Mouse (Mus musculus): ENCODE measurements around the gene Igsf9.
A peak's percentile ranks its signal among the peaks of the same experiment; 100 is the strongest.

The Igsf9 gene

DNA sequence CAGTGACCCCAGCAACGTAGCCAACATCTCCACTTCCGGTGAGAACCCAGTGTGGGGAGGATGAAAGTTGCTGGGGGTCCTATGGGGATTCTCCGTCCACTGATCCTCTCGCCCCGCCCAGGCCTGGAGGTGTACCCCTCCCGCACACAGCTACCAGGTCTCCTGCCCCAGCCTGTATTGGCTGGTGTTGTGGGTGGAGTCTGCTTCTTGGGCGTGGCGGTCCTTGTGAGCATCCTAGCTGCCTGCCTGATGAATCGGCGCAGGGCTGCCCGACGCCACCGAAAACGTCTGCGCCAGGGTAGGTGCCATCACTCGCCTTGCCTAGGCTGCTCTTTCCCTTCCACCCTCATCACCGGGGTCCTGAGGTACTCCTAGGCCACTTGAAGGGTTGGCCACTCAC is 14.4 kb downstream of the Igsf9 start:
- no peak for DNase-seq (ENCODE audit: low spot score)

DNA sequence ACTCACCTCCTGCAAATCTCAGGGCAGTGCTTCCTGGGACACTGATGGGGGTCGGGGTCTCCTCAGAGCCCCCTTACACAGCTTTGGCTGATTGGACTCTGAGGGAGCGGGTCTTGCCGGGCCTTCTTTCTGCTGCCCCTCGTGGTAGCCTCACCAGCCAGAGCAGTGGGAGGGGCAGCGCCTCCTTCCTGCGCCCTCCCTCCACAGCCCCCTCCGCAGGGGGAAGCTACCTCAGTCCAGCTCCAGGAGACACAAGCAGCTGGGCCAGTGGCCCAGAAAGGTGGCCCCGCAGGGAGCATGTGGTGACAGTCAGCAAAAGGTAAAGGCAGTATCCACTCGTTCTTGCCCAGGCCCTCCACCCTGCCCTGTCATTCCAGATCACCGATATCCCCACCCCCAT is 15.8 kb downstream of the Igsf9 start:
- DNase-seq (ENCODE audit: low spot score): no peak

DNA sequence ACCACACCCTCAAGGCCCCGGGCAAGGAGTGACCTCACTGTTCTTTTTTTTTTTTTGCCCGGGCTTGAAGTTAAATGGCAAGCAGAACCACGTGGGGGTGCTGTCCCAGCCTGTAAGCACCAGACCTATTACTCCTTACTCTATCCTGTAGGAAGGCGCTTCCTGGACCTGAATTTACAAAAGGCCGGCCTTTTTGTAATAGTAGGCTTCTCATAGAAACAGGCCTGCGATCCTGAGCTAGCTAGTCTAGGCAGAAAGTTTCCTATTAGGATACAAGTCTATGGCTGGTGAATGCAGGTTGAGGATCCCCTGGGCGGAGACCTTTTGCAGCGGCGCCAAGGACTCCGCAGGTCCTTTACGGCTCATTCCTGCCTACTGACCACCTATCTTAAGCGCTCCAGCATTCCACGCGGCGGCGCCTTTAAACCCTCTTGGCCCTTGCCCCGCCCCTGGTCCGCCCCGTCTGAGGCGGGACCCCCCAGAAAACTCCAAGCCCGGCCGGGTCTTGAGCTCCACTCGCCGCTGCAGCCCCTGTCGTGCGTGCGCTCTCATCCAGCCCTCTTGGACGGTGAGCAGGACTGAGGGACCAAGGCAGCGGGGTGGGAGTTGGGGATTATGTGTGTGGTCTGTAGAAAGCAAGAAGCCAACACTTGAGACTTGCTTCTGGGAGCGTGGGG is 18.3 kb downstream of the Igsf9 start, which contains the start of gene Tagln2:
TSS of gene Tagln2 (plus strand) at position 283 of the 677 bp plus-strand sequence.
- DNase-seq (ENCODE audit: low spot score): peak; percentile 63

DNA sequence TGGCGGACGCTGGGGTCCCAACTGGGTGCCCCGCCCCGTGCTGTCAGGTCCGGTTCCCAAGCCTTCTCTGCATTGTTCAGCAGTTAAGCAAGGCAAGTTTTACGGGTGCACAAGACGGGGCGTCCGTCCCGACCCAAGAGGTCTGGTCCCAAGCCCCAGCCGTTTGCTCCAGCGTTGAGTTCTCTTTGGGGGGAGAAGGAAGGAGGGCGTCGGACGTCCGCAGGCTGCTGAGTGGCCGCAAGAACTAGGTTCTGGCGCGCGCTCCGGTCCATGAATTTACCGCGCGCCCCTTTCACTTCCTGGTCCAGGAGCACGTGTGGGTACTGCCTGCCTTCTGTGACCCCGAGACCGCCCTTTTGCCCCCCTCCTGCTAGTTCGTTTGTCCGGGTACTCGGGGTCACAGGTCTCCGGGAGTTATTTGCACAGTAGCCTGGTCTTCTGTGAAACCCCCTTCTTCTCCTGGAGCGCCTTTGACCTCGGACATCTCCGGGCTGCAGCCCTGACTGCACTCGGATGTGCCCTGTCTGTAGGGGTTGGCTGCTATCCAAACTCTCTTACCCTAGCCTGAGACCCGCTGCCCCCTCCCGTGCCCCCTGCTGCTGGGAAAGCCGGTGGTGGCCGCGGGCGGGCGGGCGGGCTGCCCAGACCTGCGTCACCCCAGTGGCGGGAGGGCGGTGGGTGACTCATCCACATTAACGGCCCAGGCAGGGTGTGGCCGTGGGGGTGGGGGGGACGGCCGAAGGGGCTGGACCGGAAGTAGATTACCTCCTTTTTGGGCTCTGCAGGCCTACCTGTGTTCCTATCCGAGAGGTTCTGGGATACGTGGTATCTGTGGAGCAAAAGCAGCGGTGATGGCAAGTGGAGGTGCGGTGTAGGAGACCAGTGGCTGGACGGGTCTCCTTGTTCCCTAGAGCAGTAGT is 19.1 kb downstream of the Igsf9 start:
- DNase-seq (ENCODE audit: low spot score): no peak

DNA sequence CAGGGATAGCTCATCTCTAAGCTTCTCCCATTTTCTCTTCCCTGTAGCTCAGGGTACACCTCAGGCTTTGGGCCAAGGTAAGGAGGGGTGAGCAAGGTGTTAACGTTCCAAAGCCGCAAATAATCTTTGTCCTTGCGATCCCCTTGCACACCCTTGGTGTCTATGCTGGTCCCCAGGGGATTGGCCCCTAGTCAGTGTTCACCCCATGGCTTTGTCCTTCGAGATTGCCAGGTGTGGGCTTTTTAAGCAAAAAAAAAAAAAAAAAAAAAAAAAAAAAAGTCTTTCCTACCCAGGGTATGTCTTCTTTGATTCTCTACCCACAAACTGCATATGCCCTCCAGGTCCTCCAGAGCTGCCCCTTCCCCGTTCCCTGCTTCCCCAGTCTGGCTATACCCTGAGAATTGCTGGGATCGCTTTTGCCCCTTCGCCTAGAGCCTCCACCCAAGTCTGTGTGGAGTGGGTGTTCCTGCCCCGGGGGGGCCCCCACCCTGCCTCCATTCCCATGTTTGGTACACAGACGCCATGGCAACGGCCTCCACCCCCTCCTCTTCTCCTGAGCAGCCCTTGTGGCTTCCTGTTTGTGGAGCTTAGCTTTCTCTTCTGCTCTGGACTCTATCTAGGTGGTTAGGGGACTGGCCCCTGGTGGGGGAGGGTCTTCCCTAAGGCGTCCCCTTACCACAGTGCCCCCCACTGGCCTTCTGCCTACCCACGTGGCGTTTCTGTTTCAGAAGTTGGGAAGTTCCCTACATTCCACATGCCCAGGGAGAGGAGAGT is 20.0 kb downstream of the Igsf9 start:
- DNase-seq (ENCODE audit: low spot score): no peak

DNA sequence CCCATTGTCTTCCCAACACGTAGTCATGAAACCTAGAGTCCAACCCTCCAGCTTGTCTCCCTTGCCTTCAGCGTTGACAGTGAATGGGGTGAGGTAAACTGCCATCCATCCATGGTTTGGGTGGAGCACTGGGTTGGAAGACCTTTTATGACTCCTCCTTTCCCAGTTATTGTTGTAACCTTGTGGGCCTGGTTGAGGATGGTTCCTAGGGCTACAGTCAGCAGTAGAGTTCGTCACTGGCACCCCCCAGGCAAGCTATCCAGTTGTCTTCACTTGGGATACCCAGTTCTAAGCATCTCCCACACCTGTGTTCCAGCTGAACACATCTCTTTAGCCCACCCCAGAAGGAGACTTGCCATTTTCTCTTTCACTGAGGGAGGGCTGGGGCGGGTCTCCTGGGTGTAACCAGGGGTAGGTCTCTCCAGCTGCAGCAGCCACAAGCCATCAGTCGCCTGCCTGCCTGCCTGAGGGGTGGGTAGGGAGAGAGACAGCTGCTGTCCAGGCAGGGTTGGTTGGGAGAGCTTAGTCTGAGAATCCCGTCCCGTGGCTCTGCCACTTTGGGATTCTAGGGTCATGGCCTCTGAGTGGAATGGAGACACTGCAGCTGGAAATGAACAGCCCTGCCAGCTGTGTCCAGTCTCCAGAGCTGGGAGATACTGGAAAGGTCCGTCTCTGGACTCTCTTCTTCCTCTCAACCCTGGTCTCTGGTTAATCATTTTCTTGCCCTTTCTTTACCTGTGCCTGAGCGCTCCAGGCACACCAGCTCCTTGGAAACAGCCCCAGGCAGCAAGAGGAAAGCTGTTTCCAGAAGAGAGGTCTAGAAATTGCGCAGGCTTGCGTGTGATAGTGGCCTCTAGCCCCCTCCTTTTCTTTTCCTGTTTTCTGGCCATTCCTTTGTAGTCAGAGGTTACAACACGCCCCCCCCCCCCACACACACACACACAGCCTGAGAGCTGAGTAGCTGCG is 20.8 kb downstream of the Igsf9 start:
- no peak for DNase-seq (ENCODE audit: low spot score)

DNA sequence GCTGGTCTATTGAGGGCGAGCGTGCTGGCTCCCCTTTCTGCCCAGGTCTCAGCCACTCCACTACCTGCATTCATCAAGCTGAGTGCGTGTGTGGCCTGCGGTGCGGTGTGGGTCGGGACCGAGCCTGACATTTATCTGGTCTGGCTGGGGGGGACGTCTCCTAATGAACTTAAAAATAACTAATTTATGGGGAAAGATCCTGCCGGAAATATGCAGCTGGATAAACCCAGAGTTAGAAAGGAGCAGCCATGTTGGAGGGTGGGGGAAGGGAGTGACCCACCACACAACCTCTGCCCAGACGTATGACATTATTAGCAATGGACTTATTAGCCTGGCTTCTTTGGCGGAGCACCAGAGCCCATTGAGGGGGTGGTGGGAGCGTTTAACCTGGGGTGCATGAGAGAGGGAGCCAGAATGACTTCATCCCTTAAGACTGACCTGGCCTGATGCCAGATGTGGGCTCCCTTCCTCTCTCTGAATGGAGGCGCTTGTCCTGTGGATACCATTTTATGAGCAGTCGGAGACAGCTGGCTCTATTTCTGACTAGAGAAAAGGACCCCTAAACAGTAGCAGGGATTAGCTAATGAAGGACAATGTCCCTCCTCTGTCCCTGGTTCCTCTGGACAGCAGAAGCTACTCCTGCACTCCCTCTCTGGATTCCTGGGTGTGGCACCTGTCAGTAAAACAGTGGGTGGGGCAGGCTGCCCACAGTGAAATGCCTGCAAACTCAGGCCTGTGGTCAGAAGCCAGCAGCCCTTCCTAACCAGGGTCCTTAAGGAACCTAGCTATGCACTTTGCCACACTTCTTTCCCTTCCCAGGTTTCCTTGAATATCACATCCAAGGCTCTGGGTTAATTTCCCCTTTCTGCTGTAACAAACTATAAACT is 21.8 kb downstream of the Igsf9 start:
- no peak for DNase-seq (ENCODE audit: low spot score)

DNA sequence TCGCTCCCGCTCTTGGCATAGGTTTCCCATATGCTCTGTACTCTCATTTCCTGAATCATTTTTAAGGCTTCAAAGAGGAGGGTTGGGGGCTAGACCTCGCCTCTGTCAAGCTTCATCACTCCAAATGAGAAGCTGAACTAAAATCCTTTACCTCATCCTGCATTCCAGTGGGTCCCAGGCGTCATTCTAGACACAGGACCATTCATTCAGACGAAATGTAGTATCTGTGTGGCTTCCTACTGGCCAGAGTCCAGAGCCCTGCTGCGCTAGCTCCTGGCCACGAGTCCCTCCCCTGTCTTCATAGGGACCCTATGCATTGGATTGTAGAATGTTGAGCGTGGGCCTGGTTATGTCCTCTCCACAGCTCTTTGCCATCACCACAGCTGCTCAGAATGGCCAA is 23.2 kb downstream of the Igsf9 start:
- DNase-seq (ENCODE audit: low spot score): no peak

DNA sequence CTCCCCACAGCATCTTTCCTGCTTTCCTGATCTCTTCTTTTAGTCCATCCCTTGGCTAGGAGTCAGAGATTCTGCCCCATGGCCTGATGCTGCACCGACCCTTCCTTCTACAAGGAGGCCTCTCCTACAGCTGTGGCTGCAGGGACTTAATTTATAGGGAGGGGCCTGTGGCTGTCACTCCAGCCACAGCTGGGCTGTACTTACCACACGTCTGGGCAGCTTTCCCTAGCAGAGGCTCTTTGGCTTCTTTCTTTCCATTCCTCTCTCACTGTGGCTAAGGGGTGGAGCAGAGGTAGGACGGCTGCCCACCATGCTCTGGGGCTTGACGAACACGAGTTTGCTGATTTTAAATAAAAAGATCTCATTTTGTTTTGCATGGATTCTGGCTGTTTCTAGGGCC is 25.4 kb downstream of the Igsf9 start:
- DNase-seq (ENCODE audit: low spot score): no peak

DNA sequence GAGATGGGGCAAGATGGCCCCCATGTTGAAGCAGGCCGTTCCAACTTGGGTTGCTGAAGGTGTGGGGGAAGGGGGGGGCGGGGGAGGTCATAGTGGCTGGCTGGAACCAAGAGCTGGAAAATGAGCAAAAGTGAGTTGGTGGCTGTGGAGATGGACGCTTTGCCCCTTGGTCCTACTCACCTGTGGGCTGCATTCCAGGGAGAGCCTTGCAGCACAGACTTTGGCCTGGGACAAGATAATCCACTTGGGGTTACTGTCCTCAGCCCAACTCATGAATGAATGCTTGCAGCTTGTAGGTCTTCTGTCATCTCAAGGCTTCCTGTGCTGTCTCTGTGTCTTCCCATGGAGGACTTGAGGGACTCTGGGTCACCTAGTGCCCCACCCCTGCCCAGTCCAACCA is 26.1 kb downstream of the Igsf9 start:
- no peak for DNase-seq (ENCODE audit: low spot score)

DNA sequence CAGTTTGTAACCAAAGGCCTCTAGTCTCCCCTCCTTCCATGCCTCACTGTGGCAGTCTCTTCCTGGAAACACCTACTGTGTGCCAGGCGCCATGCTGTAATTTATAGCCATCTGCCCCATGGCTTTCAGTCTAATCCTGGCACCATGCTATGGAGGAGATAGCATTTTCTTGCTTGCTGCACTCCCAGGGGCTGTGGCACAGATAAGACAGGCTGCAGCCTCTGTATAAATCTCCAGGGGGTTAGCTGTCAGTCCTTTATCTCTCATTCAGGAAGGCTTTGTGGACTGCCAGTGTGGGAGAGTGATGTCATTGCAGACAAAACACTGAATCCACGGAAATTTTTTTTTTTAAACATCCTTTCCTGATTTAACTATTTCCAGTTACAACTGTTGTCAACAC is 26.6 kb downstream of the Igsf9 start:
- DNase-seq (ENCODE audit: low spot score): no peak

DNA sequence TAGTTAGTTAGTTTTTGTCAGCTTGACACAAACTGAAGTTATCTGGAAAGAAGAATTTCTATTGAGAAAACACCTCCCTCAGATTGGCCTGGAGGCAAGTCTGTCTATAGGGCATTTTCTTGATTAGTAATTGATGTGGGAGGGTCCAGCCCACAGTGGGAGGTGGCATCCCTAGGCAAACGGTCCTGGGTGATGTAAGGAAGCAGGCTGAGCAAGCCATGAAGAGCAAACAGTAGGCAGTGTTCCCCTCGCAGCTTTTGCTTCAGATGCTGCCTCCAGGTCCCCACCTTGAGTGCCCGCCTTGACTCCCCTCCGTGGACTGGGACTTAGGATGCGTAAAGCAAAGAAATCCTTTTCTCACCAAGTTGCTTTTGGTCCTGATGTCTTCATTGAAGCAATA is 27.6 kb downstream of the Igsf9 start:
- DNase-seq (ENCODE audit: low spot score): no peak

DNA sequence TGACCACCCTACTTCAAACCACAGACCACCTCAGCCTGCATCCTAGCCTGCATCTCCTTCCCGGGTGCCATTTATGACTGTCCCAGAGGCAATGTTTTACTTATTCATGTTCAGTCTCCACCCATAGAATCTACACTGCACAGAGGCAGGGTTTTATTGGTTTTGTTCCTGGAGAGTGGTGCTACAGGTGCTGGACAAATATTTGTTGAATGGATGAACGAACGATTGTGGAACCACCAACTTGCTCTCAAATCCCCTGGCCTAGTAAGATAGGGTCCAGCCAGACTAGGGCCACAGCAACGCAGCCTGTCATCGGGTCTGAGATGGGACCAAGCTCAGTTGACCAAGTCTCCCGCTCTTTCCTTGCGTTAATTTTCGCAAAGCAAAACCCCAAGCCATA is 28.4 kb downstream of the Igsf9 start:
- no peak for DNase-seq (ENCODE audit: low spot score)

DNA sequence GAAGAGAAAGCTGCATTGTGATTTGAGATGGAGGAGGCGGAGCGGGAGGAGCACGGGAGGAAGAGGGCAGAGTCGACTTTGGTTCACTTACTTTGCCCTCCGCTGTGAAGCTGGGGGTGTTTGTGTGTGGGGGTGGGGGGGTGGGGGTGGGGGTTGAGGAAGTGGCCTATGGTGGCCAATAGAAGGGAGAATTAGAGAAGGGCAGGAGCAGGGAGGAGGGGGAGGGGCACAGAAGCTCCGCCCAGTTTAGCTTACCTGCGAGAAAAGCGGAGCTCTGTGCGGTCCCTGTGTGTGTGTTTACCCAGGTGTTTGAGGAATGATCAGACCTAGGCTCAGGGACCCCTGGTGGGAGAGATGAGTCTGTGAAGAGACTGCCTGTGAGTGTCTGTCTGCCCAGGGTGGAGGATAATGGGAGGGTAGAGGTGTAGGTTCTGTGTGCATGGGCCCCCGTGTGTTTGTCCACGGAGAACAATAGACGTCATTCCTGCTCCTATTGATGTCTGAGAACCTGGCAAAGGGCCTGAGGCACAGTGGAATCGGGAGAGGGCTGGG is 28.9 kb downstream of the Igsf9 start:
- DNase-seq (ENCODE audit: low spot score): no peak

DNA sequence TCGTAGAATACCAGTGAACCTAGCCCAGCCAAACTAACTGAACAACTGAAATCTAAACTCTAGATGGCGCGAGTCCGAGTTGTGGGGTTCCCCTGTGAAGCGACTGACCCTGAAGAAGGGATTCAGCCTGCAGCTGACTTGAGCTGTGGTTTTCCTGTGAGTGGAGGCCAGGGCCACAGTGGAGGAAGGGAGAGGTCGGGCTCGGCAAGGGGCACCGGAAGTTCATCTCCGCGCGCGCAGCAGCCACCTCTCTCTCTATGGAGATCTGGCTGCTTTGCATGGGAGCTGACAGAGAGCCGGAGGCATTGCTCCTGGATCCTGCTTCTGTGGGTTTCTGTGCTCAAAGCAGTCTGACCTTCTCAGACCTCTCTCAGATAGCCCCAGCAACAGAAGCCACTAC is 31.4 kb downstream of the Igsf9 start:
- DNase-seq (ENCODE audit: low spot score): no peak

DNA sequence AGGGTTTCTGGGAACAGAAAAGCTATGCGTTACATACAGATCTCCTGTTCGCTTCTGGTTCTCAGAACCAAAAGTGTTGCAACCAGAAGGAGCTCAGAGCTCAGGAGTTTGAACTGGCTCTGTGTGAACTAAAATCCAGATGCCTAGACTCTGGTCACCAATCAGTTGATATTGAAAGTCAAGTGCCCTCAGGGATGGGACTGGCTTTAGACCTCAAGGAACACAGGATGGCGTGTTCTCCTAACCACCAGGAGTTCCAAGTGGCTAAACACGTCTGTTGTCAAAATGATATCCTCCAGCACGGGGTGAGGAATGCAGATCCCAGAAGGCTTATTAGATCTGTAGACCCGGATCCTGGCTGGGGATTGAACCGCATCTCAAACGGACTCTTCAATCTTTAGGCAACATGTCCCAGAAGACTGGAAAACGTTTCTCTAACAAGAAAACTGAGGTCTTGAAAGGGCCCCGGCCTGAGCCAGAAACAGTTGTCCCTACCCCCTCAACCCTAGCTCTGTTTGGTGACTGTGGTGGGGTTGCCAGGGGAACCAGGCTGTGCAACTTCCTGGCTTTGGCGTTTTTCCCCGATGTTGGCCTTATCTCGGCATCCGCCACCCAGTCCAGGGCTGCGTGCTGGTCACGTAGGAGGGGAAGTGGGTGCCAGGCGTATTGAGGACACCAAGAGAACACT is 32.1 kb downstream of the Igsf9 start:
- no peak for DNase-seq (ENCODE audit: low spot score)

DNA sequence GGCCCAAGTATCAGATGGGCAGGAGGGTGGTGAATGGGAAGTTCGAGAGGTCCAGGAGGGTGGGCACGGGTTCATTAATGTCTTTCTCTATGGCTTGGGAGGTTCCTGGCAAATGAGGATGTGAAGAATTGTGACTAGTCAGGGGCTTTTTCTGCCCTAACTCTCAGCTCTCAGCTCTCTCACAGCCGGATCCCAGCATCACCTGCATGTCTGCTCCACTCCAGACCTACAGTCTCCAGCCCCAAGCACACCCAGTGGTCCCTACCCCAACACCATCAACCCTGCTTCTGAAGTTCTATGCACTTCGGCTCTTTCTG is 32.6 kb downstream of the Igsf9 start:
- DNase-seq (ENCODE audit: low spot score): no peak

DNA sequence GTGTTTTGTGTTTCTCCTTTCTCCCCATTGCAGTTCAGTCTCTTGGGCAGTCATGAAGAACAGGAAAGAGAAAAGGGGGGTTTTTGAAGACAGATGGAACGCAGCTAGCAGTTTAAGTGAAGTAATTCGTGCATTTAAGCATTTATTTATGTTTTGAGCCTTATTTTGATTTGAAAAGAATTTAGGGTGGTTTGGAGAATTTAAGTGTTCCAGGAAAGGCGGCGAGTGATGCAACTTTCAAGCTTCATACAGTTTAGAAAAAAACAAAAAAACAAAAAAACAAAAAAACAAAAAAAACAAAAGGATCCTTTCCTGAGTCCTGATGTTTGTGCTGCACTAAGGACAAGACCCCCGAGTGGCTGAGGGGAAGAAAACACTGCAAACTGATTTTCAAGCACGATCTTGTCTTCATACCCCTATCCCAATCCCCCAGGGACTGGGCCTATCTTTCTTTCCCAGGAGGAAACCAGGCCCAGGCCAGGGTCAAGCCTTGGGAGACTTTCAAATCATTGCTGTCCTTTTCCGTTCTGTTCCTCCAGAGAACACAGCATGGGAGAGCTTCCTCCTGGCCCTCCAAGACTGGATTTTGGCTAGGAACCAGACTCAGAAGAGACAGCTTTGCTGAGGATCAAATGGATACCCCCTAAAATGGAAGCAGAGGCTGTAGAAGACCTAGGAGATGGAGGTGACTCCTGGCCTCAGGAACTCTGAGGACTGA is 33.1 kb downstream of the Igsf9 start:
- no peak for DNase-seq (ENCODE audit: low spot score)

DNA sequence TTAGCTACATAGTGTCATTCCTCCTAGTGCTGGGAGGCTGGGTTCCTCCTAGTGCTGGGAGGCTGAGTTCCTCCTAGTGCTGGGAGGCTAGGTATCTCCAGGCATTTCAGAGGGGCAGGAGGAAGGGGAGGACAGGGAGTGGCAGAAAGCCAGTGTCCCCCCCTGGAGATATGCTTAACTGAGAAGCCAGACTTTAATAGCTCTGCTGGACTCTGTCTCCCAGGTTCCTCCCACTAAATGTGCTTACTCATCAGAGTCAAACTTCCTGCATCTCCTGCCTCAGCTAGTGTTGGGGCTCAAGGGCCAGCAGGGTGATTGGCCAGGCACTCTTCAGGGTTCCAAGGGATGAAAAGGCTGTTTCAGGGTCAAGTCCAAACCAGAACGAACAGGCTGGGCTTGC is 33.8 kb downstream of the Igsf9 start:
- DNase-seq (ENCODE audit: low spot score): no peak

All from ovary, postnatal 10 days (tissue).